Mouse (Mus musculus): ENCODE data around the gene Obsl1. TPM values are rescaled to one million over a fixed set of nuclear protein-coding genes. Genes with fewer than 3 reads are reported as not detected.

Gene Obsl1
- total and polyA plus RNA-seq, 3 experiments = 87.8 to 131 (median 117) TPM

- WGBS = 88% methylated on average over 3 of the region's 3 CpGs
- no peak for DNase-seq
- H3K79me2 ChIP-seq (replicated peaks; ENCODE audit: control insufficient read depth, insufficient read depth, low read length) = no peaks in the 10 kb centered on the region
- intact Hi-C loops (cut with DNase I) = loop anchor here (2.0 to 5.0 kb wide), 2 partner anchors 41 to 49 kb away; partner anchors contain the start of genes Inha and Obsl1
- H3K27ac ChIP-seq = peak overlapping the region; percentile 75
- H3K36me3 ChIP-seq (ENCODE audit: control insufficient read depth, insufficient read depth, low read length) = no peaks in the 10 kb centered on the region
- H3K4me3 ChIP-seq = no peak overlapping the region
- TF ChIP-seq EP300 (IDR thresholded peaks at IDR 0.05; ENCODE audit: insufficient read depth, low read depth, low read length) (no peak), POLR2A (IDR thresholded peaks at IDR 0.05; ENCODE audit: insufficient read depth, low read depth, low read length) (no peak), CTCF (IDR thresholded peaks at IDR 0.05) (no peak)
- H3K4me1 ChIP-seq (ENCODE audit: control insufficient read depth, insufficient read depth, low read length) = peaks cover 4% of the 10 kb centered on the region
- no peak overlapping the region for H3K9ac ChIP-seq (ENCODE audit: low read depth, low read length)
- H3K27me3 ChIP-seq (ENCODE audit: control insufficient read depth, insufficient read depth, low read length) = 0 out of 2 replicates have a peak, but pooled peaks cover 2% of the 10 kb centered on the region
These were observed 41.8 kb upstream of the Obsl1 start for GRCm38 (mm10) chr1:75548083-75548482.

GRCm38 (mm10) chr1:75547351-75547750, 41.1 kb upstream of the Obsl1 start:
- H3K27ac ChIP-seq = peak overlapping the region; percentile 83; the same call in 1 of the 2 replicates
- no peaks in the 10 kb centered on the region for H3K79me2 ChIP-seq (replicated peaks; ENCODE audit: control insufficient read depth, insufficient read depth, low read length)
- no peak for DNase-seq
- 93% methylated on average over 13 of the region's 13 CpGs for WGBS
- intact Hi-C loops (cut with DNase I) = loop anchor here (5.0 kb wide), 1 partner anchor 40 kb away; the partner anchor contains the start of genes Inha and Obsl1
- no peak overlapping the region for H3K4me3 ChIP-seq
- H3K27me3 ChIP-seq (ENCODE audit: control insufficient read depth, insufficient read depth, low read length) = 0 out of 2 replicates have a peak, but pooled peaks cover 2% of the 10 kb centered on the region
- TF ChIP-seq POLR2A (IDR thresholded peaks at IDR 0.05; ENCODE audit: insufficient read depth, low read depth, low read length) = no peak
- no peak for TF ChIP-seq CTCF (IDR thresholded peaks at IDR 0.05)
- no peak for TF ChIP-seq EP300 (IDR thresholded peaks at IDR 0.05; ENCODE audit: insufficient read depth, low read depth, low read length)
- H3K9ac ChIP-seq (ENCODE audit: low read depth, low read length) = no peak overlapping the region
- no peaks in the 10 kb centered on the region for H3K36me3 ChIP-seq (ENCODE audit: control insufficient read depth, insufficient read depth, low read length)
- H3K4me1 ChIP-seq (ENCODE audit: control insufficient read depth, insufficient read depth, low read length) = peaks cover 4% of the 10 kb centered on the region

- TF ChIP-seq CTCF (IDR thresholded peaks at IDR 0.05) (peak; percentile 30), POLR2A (IDR thresholded peaks at IDR 0.05; ENCODE audit: insufficient read depth, low read depth, low read length) (no peak)
- Histone ChIP-seq H3K27ac (peak within 1 kb of the TSS; percentile 83), H3K27me3 (ENCODE audit: control insufficient read depth, insufficient read depth, low read length) (0 out of 2 replicates have a peak, but pooled peaks cover 2% of the 10 kb centered on the region), H3K4me3 (peak within 1 kb of the TSS; percentile 73), H3K9ac (ENCODE audit: low read depth, low read length) (peak within 1 kb of the TSS; percentile 94), H3K4me1 (ENCODE audit: control insufficient read depth, insufficient read depth, low read length) (peaks cover 4% of the 10 kb centered on the region), H3K36me3 (ENCODE audit: control insufficient read depth, insufficient read depth, low read length) (no peaks in the 10 kb centered on the region), H3K79me2 (replicated peaks; ENCODE audit: control insufficient read depth, insufficient read depth, low read length) (no peaks in the 10 kb centered on the region)
- intact Hi-C loops (cut with DNase I) = loop anchor here (5.0 kb wide), 1 partner anchor 39 kb away; the partner anchor contains the start of genes Inha and Obsl1
- DNase-seq = peak; percentile 80
- 2% methylated on average over 64 of the region's 64 CpGs for WGBS
These were observed 40.0 kb upstream of the Obsl1 start, which contains the start of gene Slc4a3 for GRCm38 (mm10) chr1:75545965-75546956. TSS of gene Slc4a3 (plus strand) at chr1:75546266.

DNA sequence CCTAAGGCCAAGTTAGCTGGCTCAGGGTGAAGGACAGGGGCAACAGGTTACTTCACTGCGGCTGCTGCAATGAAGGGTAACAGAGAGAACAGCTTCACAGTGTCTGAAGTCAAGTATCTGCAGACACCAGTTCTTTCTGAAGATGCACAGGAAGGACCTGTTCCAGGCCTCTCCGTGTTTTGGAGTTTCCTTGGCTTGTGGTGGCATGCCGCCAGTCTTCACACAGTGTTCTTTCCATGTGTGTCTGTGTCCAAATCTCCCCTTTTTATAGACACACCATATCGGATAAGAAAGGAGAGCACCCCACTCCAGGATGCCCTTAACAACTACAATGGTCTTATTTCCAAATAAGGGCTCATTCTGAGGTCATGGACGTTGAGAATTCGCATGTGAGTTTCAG, 38.1 kb upstream of the Obsl1 start:
- 73% methylated on average over 6 of the region's 6 CpGs for WGBS
- TF ChIP-seq POLR2A (IDR thresholded peaks at IDR 0.05; ENCODE audit: insufficient read depth, low read depth, low read length) = no peak
- no peak for DNase-seq
- Histone ChIP-seq H3K4me3 (no peak overlapping the region), H3K9ac (ENCODE audit: low read depth, low read length) (no peak overlapping the region), H3K27ac (no peak overlapping the region), H3K79me2 (replicated peaks; ENCODE audit: control insufficient read depth, insufficient read depth, low read length) (no peaks in the 10 kb centered on the region), H3K36me3 (ENCODE audit: control insufficient read depth, insufficient read depth, low read length) (no peaks in the 10 kb centered on the region), H3K27me3 (ENCODE audit: control insufficient read depth, insufficient read depth, low read length) (0 out of 2 replicates have a peak, but pooled peaks cover 2% of the 10 kb centered on the region), H3K4me1 (ENCODE audit: control insufficient read depth, insufficient read depth, low read length) (peaks cover 4% of the 10 kb centered on the region)
- intact Hi-C loops (cut with DNase I) = no loop called here

GRCm38 (mm10) chr1:75541496-75541895, 35.2 kb upstream of the Obsl1 start:
- WGBS = 89% methylated on average over 7 of the region's 7 CpGs
- no peak overlapping the region for H3K4me3 ChIP-seq
- DNase-seq = no peak
- no peak overlapping the region for H3K9ac ChIP-seq (ENCODE audit: low read depth, low read length)
- no peaks in the 10 kb centered on the region for H3K79me2 ChIP-seq (replicated peaks; ENCODE audit: control insufficient read depth, insufficient read depth, low read length)
- TF ChIP-seq EP300 (IDR thresholded peaks at IDR 0.05; ENCODE audit: insufficient read depth, low read depth, low read length) = no peak
- no peak for TF ChIP-seq POLR2A (IDR thresholded peaks at IDR 0.05; ENCODE audit: insufficient read depth, low read depth, low read length)
- TF ChIP-seq CTCF (IDR thresholded peaks at IDR 0.05) = no peak
- peaks cover 4% of the 10 kb centered on the region for H3K4me1 ChIP-seq (ENCODE audit: control insufficient read depth, insufficient read depth, low read length)
- 0 out of 2 replicates have a peak, but pooled peaks cover 2% of the 10 kb centered on the region for H3K27me3 ChIP-seq (ENCODE audit: control insufficient read depth, insufficient read depth, low read length)
- H3K27ac ChIP-seq = no peak overlapping the region
- intact Hi-C loops (cut with DNase I) = no loop called here
- no peaks in the 10 kb centered on the region for H3K36me3 ChIP-seq (ENCODE audit: control insufficient read depth, insufficient read depth, low read length)

All from heart, adult 2 months (tissue).